26 mouse cellular contexts compared by ENCODE assay signal in the genomic region with DNA sequence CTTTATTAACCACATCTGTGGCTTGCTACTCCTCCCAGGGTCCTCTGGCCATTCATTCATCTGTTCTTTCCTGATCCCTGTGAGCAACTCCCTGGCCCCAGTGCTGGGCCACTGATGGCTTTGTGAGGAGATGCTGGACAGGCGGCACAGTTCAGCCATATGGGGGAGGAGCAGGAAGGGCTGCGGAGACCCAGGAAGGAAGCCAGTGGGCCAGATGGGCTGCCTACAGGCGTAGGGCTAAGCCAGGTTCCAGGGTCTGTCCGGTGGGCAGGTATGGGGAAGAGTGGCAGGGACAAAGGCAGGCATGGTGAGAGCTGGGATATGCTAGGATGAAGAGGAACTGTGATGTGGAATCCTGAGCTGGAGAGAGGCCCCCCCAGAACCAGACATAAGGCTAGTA. TPM values are rescaled to one million over a fixed set of nuclear protein-coding genes. Genes with fewer than 3 reads are reported as not detected.
DNase-seq lines count a peak whose midpoint lies in the region; ATAC-seq lines count a peak whose summit lies in the region.
"Had no signal": no experiment of that assay in that cellular context is flagged by ENCODE, and none has a peak within 500 bp of the region (broad histone marks: within the 10 kb centered on the region; RNA-seq: fewer than 3 reads in every experiment).

No protein-coding gene starts in this region.

- no peaks in the 10 kb centered on the region for H3K36me3 ChIP-seq in hindbrain, embryonic 10.5 days
- no peaks in the 10 kb centered on the region for H3K36me3 ChIP-seq in hindbrain, embryonic 12.5 days
- H3K36me3 ChIP-seq: embryonic facial prominence, embryonic 12.5 days; heart, embryonic 15.5 days; liver, embryonic 15.5 days; midbrain, embryonic 12.5 days; neural tube, embryonic 13.5 days had no signal

- ATAC-seq in hindbrain, embryonic 12.5 days (ENCODE audit: low FRiP score), result no peak
- ATAC-seq: forebrain, embryonic 16.5 days; inflammation-experienced regulatory T-cells, adult 6 months had no signal

- peaks cover 53% of the 10 kb centered on the region for H3K4me1 ChIP-seq in hindbrain, embryonic 10.5 days (replicated peaks)
- peaks cover 37% of the 10 kb centered on the region for H3K4me1 ChIP-seq in hindbrain, embryonic 12.5 days
- H3K4me1 ChIP-seq: liver, embryonic 15.5 days had no signal

- H3K27me3 ChIP-seq in hindbrain, embryonic 10.5 days (ENCODE audit: insufficient read depth, poor library complexity, severe bottlenecking), result peaks cover 15% of the 10 kb centered on the region; the same call in 1 of the 2 replicates
- peaks cover 5% of the 10 kb centered on the region; the same call in 1 of the 2 replicates for H3K27me3 ChIP-seq in hindbrain, embryonic 12.5 days
- H3K27me3 ChIP-seq: neural tube, embryonic 13.5 days had no signal

- H3K9me3 ChIP-seq in hindbrain, embryonic 10.5 days, result no peaks in the 10 kb centered on the region
- H3K9me3 ChIP-seq in hindbrain, embryonic 12.5 days (replicated peaks), result no peaks in the 10 kb centered on the region
- H3K9me3 ChIP-seq: embryonic facial prominence, embryonic 12.5 days; heart, embryonic 15.5 days; liver, embryonic 15.5 days; midbrain, embryonic 12.5 days; neural tube, embryonic 13.5 days had no signal

- H3K4me2 ChIP-seq in hindbrain, embryonic 12.5 days (replicated peaks), result no peak overlapping the region
- H3K4me2 ChIP-seq: embryonic facial prominence, embryonic 12.5 days; hindbrain, embryonic 14.5 days; liver, embryonic 15.5 days; lung, embryonic 14.5 days; midbrain, embryonic 12.5 days; neural tube, embryonic 13.5 days had no signal

- DNase-seq in hindbrain, embryonic 10.5 days (ENCODE audit: low spot score), result no peak
- peak; percentile 57 to 58 for DNase-seq in cerebellum, adult 18-20 months
- DNase-seq in cerebellum, adult 9-10 months, result peak; percentile 68
- DNase-seq in cerebellum, postnatal 36 days, result peak; percentile 50 to 68
- DNase-seq in adrenal gland, postnatal 25 days, result no peak
- no peak for DNase-seq in embryo, embryonic 9.5 days (ENCODE audit: extremely low spot score)
- no peak for DNase-seq in layer of hippocampus, adult 8-10 months (ENCODE audit: low spot score in 2 of 2)
- DNase-seq: gastrocnemius, adult 2 months; kidney, adult 11 months; lung, embryonic 14.5 days had no signal

- WGBS in hindbrain, embryonic 10.5 days, result 74% methylated on average over 4 of the region's 4 CpGs
- WGBS in hindbrain, embryonic 12.5 days, result 84% methylated on average over 4 of the region's 4 CpGs

- H3K27ac ChIP-seq in hindbrain, embryonic 10.5 days, result peak overlapping the region; percentile 42; the same call in 1 of the 2 replicates
- no peak overlapping the region for H3K27ac ChIP-seq in hindbrain, embryonic 12.5 days
- H3K27ac ChIP-seq: embryonic facial prominence, embryonic 12.5 days; gastrocnemius, adult 2 months; heart, embryonic 15.5 days; hindbrain, embryonic 14.5 days; liver, embryonic 15.5 days; midbrain, embryonic 12.5 days; neural tube, embryonic 13.5 days had no signal

- H3K9ac ChIP-seq in hindbrain, embryonic 12.5 days, result no peak overlapping the region
- H3K9ac ChIP-seq: embryonic facial prominence, embryonic 12.5 days; heart, embryonic 15.5 days; hindbrain, embryonic 14.5 days; liver, embryonic 15.5 days; lung, embryonic 14.5 days; neural tube, embryonic 13.5 days had no signal

- H3K4me3 ChIP-seq in hindbrain, embryonic 10.5 days, result no peak overlapping the region
- no peak overlapping the region for H3K4me3 ChIP-seq in hindbrain, embryonic 12.5 days
- H3K4me3 ChIP-seq: embryonic facial prominence, embryonic 12.5 days; gastrocnemius, adult 2 months; heart, embryonic 15.5 days; liver, embryonic 15.5 days; midbrain, embryonic 12.5 days; neural tube, embryonic 13.5 days had no signal

RNA-seq across cellular contexts. Expression of gene Dmrtb1, which starts 55.8 kb away (rescaled TPM):
- polyA plus RNA-seq in hindbrain, embryonic 10.5 days (2016; fragmentation: Nextera tagmentation; extraction: Ambion mirVana), result 8.2 and 23.2 TPM in 2 replicates
- polyA plus RNA-seq in hindbrain, embryonic 12.5 days (2016; fragmentation: Nextera tagmentation; extraction: Ambion mirVana), result 29.8 and 32.0 TPM in 2 replicates
- not detected in 2 replicates for total RNA-seq in adrenal gland, postnatal 25 days (2021)
- 1 to 10 TPM in 1 of 4 experiments, under 1 TPM in 2, not detected in 1; 0.59 to 1.4 (median 0.76) TPM for total RNA-seq in layer of hippocampus, adult 8-10 months (2022)
- total RNA-seq: adrenal gland, adult 18-20 months; adrenal gland, postnatal 36 days; gastrocnemius, adult 2 months; gastrocnemius, postnatal 4 days; heart, adult 8-10 months; heart, postnatal 25 days; liver, adult 2 months had no signal
- polyA plus RNA-seq: heart, embryonic 15.5 days; inflammation-experienced regulatory T-cells, adult 6 months; kidney, embryonic 14.5 days; liver, adult 2 months; liver, embryonic 15.5 days; lung, embryonic 14.5 days had no signal

Comparison
In these comparisons a context has a peak if more than half of its experiments do, and no peak if none do; other contexts are left out.
1. DNase-seq: peak in cerebellum, adult 18-20 months (2 of 2), cerebellum, adult 9-10 months (single experiment) and cerebellum, postnatal 36 days (2 of 2); none in hindbrain, embryonic 10.5 days (single experiment), adrenal gland, postnatal 25 days (single experiment), embryo, embryonic 9.5 days (single experiment) and layer of hippocampus, adult 8-10 months (0 of 2).